Mouse (Mus musculus) brain, embryonic 18.5 days (tissue): ENCODE measurements around the gene Lsm8.
"Not testable (repeated sequence)": the region's sequence is repeated elsewhere in the genome, so short reads cannot be mapped to it uniquely, and the experiment has no call there.

Source experiments
- DNase-seq: peaks from one replicate; pipeline ENCODE4 v3.0.0-alpha.2; 2012; ENCODE audit warnings: low read depth, low spot score

The Lsm8 gene

DNA sequence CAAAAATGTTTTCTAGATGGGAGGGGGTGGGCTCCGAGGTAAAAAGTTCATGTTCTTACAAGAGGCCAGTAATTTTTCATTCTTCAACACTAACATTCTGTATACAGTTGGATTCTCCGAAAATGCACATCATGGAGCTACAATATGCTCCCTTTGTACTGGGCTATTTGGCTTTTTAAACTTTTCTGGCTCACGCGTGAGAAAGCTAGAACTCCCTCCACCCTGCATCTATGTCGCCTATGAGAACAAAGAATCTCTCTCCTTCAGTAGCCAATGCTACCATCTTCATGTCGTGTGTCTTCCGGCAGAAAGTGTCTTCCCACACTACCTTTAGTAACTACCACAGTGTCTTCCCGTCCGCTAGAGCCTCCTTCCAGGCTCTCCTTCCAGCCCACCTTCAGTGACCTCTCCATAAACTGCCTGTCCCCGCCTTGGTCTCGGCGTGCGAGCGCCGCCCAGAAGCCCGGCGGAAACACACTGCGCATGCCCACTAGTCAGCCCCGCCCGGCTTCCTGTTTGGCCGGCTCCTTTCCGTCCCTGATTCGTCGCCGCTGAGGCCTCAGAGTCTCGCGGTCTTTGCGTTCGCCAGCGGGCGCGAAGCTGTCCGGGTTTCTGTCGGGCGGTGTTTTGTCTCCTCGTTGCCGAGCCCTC, at the start of gene Lsm8:
TSS of gene Lsm8 (plus strand) at position 529 of the 651 bp plus-strand sequence.
- peak; percentile 92 for DNase-seq

DNA sequence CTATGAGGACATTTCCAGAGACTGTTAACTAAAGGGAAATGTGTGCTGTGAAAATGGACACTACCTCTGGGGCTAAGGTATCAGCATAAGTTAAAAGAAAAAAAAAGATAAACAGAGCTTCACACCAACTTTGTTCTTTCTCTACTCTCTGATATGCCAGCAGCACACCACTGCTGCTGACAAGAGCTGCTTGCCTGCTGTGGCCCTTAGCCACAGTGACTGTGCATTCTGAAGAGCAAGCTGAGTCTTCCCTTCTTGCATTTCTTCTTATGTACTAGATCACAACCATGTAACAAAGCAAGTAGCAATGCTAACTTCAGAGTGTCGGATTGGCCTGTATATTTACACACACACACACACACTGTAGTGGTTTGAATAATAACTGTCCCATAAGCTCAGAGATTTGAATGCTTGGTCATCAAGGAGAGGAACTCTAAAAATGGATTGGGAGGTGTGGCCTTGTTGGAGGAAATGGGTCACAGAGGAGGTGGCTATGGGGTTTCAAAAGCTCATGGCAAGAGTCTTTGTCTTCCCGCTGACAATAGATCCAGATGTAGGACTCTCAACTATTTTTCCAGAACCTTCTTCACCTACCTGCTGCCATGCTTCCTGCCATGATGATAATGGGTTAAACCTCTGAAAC, 47.4 kb upstream of the Lsm8 start:
- DNase-seq: no peak

DNA sequence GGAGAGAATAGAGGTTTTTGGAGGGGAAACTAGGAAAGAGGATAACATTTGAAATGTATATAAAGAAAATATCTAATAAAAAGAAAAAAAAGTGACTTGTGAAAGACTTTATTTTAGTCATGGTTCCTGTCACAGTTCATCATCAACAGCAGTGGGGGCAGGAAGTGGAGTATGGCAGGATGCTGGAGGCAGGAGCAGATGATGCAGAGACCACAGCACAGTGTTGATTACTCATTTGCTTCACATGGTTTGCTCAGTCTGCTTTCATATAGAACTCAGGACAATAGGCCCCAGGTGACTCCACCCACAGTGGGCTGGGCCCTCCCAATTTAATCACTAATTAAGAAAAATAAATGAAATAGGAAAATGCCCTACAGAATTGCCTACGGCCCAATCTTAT, 35.8 kb upstream of the Lsm8 start:
- DNase-seq: no peak

DNA sequence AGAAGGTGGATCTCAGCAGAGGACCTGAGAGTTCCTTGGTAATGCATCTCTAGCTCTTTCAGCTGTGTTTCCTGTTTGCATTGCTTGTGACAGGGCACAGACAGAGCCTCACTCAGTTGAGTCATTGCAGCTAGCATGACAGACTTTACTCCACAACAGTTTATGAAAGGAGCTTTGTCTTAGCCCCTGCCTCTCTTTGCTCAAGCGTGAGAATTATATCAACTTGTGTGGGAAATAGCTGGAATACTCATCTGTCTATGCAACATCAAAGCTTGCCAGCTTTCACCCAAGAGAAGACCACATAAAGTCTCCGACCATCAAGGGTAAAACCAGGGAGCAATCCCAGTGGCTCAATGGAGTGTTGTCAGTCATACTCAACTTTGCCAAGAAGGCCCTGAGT, 32.8 kb upstream of the Lsm8 start:
- DNase-seq: no peak

DNA sequence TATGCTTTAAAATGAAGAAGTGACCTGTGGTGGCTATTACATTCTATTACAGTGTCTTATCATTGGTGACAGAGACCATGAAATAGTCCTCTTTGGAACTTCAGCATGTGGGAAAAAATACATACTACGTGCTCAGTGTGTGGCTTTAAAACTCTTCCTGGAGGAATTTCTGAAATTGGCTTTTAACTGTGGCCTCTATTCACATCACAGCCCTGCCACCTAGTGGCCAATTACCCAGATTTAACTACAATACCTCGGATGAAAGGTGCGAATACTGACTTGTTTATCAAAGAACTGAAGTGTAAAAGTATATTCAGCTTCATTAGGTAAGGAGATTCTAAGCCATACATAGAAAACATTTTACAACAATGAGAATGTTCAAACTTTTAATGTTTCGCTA, 29.0 kb upstream of the Lsm8 start:
- no peak for DNase-seq

DNA sequence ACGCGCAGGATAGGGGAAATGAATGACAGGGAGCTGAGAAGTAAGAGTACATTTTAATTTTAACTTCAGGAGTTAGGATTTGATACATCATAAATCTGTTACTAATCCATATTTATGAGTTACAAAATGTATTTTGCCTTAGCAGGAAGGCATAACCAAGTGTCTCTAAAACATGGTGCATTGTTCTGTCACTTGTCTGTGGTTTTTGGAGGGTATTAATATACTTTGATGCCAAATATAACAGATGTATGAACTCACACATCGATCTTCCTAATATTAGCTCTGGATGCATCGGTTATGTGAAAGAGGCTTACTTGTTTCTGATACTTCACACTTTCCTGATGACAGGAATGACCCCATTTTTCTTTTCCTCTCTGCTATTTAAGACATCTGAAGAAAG, 28.1 kb upstream of the Lsm8 start:
- DNase-seq: no peak

DNA sequence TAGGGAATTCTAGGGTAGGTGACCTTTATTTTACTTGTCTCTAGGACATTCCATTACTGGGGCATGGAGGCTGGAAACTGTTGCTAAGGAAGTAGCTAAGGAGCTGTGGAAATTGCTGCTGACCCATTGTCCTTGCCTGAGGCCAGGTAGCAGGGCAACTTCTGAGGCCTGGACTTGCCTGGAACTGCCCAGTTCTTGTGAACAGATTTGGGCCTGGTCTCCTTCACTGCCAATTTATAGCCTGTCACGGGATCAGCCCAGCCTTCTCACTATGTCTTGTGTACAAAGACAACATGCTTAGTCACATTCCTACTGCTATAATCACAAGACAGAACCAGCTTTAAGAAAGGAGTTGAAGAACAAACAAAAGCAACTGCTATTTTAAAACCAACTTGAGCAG, 25.6 kb upstream of the Lsm8 start:
- DNase-seq: no peak

DNA sequence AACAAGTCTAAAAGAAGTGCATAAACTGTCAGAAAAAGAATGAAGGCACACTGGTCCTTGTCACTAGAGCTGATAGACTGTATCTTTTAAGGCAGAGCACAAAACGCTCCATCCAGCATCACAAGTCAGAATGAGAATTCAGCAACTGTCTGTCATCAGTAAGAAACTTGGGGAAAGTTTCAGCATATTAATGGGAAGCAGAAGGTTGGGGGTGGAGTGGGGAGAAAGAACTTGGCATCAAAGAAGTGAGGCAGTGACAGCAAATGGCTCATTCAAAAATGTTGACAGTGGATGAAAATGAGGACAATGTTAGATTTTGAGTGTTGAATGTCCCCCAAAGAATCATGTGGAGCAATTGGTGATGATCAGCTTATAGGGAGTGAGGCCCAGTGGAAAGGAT, 15.4 kb upstream of the Lsm8 start:
- no peak for DNase-seq

DNA sequence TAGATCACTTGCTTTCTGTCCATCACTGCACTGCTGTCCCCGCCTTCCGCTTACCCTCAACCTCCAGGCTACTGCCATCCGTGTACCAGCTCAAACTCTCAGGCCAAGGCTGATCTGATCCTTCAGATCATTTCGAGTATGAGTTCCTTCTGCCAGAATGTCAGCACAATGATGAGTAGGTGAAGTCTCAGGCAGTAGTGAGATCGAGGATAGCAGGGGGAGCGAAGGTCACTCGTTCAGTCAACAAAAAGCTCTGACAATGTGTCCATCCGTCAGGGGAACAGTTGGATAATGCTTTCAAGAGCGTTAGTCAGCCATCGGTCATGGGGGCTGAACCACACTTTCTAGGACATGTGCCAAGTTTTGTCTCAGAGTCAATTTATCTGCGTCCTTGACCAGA, 3.9 kb upstream of the Lsm8 start:
- DNase-seq: not testable (repeated sequence)

DNA sequence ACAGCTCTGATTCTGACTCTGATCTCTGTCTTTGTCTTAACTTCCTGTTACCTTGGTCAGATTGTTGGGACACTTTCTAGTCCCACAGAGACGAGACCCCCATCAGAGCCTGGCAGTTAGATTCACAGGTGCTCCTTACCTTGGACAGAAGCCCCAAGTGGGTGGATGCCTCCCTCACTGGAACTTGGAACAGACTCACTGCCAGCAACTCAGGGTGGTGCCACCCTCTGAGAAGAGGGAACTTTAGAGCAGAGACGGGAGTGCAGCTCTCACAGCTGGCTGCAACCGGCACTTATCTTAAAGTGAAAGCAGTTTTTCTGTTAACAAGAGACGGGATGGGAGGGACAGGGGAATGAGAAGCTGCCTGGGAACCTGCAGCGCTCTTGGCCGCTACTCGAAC, 2.8 kb upstream of the Lsm8 start:
- not testable (repeated sequence) for DNase-seq

DNA sequence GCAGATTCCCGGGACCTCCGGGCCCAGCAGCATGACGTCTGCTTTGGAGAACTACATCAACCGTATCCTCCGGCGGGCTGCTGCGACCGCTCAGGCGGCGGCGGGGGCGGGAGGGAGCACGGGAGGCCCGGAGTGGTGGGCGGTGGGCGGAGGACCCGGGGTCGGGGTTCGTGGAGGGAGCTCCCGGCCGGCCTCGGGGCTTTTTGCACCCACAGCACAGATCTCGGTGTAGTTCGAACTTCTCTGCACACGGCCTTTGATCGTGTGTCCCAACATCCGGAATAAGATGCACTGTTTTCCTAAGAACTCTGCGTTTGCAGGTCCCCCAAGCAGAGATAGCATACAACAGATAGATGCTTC, 303 bp downstream of the Lsm8 start:
- no peak for DNase-seq

DNA sequence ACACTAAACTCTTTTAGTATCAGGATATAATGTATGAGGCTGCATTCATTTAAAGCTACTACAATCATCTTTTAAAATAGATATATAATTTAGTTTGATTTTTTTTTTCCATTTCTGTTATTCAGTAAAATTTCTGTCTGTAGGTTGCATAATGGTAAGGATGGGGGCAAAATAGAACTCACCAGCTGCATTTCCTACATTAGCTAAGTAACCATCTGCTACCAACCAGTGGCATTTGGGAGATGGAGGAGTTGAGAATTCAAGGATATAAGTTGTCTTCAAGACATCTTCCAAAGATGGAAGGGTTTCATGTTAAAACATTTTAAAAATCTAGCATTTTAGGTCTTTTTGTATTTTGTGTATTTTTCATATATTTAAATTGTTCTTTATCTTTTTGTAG, 6.9 kb downstream of the Lsm8 start:
- no peak for DNase-seq

DNA sequence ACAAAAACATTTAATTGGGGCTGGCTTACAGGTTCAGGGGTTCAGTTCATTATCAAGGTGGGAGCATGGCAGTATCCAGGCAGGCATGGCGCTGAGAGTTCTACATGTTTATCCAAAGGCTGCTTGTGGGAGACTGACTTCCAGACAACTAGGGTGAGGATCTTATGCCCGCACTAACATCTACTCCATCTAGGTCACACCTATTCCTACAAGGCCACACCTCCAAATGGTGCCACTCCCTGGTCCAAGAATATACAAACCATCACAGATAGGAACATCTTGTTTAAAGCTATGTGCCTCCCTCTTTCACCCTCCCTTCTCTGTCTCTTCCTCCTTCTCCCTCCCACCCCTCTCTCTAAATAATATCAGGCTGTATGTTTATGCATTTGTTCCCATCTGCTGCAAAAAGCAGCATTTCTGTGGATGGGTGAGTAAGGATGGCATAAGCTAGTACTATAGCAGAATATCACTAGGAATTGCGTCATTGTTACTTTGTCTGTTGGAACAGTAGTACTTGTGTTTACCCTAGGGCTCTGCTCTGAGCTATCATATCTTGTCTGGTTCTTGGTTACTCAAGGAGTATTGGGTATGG, 8.2 kb downstream of the Lsm8 start:
- no peak for DNase-seq

DNA sequence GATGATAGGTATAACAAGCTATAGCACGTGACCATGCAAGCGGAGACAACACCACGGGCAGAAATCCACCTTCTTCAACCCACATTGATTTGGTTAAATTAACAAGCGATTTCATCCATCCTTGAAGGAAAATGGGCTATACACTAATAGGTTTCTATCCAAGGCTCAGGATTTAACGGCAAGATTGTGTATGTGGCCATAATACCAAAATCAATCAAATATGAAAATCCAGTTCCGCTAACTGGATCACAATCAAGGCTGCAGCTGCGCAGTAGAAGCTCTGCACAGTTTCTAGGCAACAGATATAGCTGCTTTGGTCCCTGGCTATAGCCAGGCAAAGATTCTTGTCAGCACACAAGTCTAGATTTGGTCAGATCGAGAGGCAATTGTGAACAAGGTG, 17.6 kb downstream of the Lsm8 start, which contains the start of gene Ankrd7:
TSS of gene Ankrd7 (plus strand) at position 301 of the 400 bp plus-strand sequence.
- DNase-seq: no peak

DNA sequence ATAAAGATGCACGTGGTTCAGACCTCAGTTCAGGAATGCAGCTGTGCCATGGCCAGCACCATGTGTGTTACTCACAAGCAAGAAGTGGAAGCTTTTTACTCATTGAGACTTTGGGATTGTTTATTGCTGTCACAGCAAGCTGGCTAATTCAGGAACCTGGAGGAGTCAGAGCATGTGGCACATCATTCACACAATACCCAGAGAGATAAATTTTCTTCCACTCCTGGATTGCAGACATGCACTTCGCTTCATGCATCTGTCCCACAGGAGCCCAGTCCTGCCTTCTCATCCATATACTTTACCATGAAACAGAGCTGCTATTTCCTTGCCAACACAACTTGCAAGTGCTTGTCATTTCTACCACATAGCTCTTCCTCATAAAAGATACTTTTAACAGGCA, 40.7 kb downstream of the Lsm8 start:
- no peak for DNase-seq

DNA sequence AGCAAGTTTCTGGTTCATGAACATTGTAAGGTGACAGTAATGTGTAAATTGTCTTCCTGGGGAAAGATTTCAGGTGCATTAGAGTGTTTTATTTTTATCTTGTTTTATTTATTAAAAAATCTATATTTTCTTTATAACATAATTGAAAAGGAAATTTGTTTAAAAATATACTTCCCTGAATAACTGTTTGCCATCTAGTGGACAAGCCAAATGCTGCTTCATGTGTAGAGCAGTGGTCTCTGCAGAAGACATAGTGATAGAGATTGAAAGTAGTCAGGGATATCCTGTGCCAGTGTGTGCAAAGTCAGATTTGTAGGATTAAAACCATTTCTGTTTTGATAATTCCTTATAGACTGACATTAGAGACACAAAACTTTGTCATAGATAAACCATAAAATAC, 45.8 kb downstream of the Lsm8 start:
- no peak for DNase-seq
